Mouse (Mus musculus) hindbrain, embryonic 13.5 days (tissue): Measurements from ENCODE around the gene Srebf2. TPM values are rescaled to one million over a fixed set of nuclear protein-coding genes. Genes with fewer than 3 reads are reported as not detected.

Source experiments
- ATAC-seq: fragments of 200-750 bp; cut with Nextera tagmentation; 2 replicates; pipeline ENCODE4 v1.8.0; 2017; ENCODE audit warnings: moderate TSS enrichment; ENCODE audit not compliant: low FRiP score
- H3K27ac ChIP-seq: fragments of 300-500 bp; sonication (generic); 2 replicates; pipeline ENCODE4 v1.5.1; 2015; ENCODE audit warnings: inconsistent platforms, mild to moderate bottlenecking, moderate library complexity
- H3K27me3 ChIP-seq: fragments of 300-500 bp; sonication (generic); 2 replicates; pipeline ENCODE4 v1.6.1; 2015; ENCODE audit warnings: mild to moderate bottlenecking, inconsistent platforms
- H3K36me3 ChIP-seq: fragments of 300-500 bp; sonication (generic); 2 replicates; pipeline ENCODE4 v1.6.1; 2015; ENCODE audit warnings: mild to moderate bottlenecking, inconsistent platforms
- H3K4me1 ChIP-seq: fragments of 300-500 bp; sonication (generic); replicated peaks from 2 replicates; pipeline ENCODE4 v1.6.1; 2015; ENCODE audit warnings: inconsistent platforms
- H3K4me2 ChIP-seq: fragments of 300-500 bp; sonication (generic); 2 replicates; pipeline ENCODE4 v1.6.1; 2015; ENCODE audit warnings: inconsistent platforms, mild to moderate bottlenecking, moderate library complexity
- H3K4me3 ChIP-seq: fragments of 300-500 bp; sonication (generic); 2 replicates; pipeline ENCODE4 v1.5.1; 2015; ENCODE audit warnings: mild to moderate bottlenecking, inconsistent platforms
- H3K9ac ChIP-seq: fragments of 300-500 bp; sonication (generic); 2 replicates; pipeline ENCODE4 v1.6.1; 2015; ENCODE audit warnings: mild to moderate bottlenecking, inconsistent platforms
- H3K9me3 ChIP-seq: fragments of 300-500 bp; sonication (generic); 2 replicates; pipeline ENCODE4 v1.6.1; 2016; ENCODE audit warnings: inconsistent platforms
- WGBS: fragments of 180-500 bp; shearing (Covaris S2); methylation state at CpG from one replicate; pipeline ENCODE4 v1.1.7; 2015; 5-methylcytosine and 5-hydroxymethylcytosine counted together
- polyA plus RNA-seq: library from polyadenylated mRNA; unstranded; fragments of >200 nt; fragmentation: Nextera tagmentation; extraction: Ambion mirVana; gene quantifications from 2 replicates; pipeline ENCODE4 v1.2.1, GENCODE M21; 2015

The Srebf2 gene
- polyA plus RNA-seq, 1 experiment from 2014 or later, result 179 TPM

DNA sequence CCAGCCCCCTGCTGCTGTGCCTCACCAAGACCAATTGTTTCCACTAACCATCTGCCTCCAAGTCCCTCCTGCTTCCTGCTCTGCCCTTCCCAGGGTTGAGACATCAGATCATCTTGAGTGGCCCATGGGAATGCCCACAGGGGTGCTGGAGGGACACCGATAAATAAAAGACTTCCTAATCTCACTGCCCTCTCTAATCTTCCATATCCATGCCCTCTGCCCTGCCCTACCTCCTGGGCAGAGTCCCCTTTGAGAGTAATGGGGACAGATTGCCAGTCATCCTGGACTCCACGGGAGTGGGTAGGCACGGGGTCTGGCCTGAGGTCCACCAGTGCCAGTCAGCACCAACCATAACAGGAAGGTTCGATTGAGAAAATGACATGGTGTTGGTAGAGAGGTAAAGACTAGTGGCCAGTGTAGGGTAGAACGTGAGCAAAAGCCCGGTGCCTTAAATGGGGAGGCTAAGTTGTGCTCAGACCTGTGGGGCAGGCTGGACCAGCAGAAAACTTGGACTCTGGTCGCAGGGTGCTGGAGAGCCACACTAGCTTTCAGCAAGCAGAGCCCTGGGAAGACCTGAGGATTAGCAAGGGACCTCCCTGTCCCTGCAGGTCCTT is 77.7 kb downstream of the Srebf2 start:
- Histone ChIP-seq H3K4me2 (peak overlapping the region; percentile 64; the same call in 1 of the 2 replicates), H3K9me3 (no peaks in the 10 kb centered on the region), H3K4me3 (no peak overlapping the region; the same call in 1 of the 2 replicates), H3K27me3 (peaks cover 37% of the 10 kb centered on the region), H3K27ac (no peak overlapping the region), H3K9ac (peak overlapping the region; percentile 71; the same call in 1 of the 2 replicates), H3K4me1 (peaks cover 32% of the 10 kb centered on the region), H3K36me3 (no peaks in the 10 kb centered on the region)
- ATAC-seq, result no peak
- 42% methylated on average over 7 of the region's 7 CpGs for WGBS

DNA sequence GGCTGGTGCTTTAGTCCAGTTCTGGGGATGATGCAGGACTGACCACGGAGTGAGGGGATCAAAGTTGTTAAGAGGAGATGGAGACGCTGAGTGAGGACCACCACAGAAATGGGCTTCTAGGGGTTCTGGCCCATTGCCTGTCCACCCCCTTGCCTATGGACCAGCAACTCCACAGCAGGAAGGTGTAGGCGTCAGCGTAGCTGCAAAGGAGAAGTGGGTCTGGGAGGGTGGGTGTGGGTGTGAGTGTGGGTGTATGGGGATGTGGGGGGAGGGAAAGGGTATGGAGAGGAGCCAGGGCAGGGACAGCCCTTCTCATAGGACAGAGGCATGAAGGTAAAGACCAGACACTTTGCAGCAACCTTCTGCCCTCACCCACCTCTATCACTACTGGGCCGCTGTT is 78.8 kb downstream of the Srebf2 start:
- no peak overlapping the region for H3K27ac ChIP-seq
- no peak overlapping the region for H3K4me2 ChIP-seq
- WGBS, result 87% methylated on average over 5 of the region's 5 CpGs
- no peaks in the 10 kb centered on the region for H3K9me3 ChIP-seq
- H3K4me3 ChIP-seq, result no peak overlapping the region
- H3K9ac ChIP-seq, result no peak overlapping the region
- no peaks in the 10 kb centered on the region for H3K36me3 ChIP-seq
- peaks cover 40% of the 10 kb centered on the region for H3K27me3 ChIP-seq
- no peak for ATAC-seq
- peaks cover 26% of the 10 kb centered on the region for H3K4me1 ChIP-seq

DNA sequence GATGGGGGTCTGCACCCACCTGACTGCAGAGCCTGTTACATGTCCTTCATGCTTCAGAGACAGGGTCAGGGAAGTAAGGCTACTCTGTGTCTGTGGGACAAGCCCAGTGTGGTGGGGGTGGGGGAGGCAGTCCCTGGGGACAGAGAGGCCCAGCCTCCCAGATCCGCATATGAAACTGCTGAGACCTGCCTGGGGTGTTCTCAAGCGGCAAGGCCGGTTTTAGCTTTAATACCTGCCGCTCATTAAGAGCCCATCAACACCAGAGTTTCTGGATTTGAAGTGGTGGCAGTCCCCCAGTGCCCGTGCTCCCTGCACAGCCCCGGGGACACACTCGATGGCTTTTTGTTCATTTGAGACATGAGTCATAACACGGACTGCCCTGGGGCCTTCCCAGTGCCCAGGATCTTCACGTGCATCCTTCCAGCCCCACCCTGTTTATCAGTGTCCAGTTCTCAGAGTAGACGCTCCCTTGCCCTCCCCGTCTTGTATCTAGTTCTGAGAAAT is 82.6 kb downstream of the Srebf2 start:
- H3K9ac ChIP-seq, result no peak overlapping the region
- ATAC-seq, result no peak
- H3K27ac ChIP-seq, result no peak overlapping the region

DNA sequence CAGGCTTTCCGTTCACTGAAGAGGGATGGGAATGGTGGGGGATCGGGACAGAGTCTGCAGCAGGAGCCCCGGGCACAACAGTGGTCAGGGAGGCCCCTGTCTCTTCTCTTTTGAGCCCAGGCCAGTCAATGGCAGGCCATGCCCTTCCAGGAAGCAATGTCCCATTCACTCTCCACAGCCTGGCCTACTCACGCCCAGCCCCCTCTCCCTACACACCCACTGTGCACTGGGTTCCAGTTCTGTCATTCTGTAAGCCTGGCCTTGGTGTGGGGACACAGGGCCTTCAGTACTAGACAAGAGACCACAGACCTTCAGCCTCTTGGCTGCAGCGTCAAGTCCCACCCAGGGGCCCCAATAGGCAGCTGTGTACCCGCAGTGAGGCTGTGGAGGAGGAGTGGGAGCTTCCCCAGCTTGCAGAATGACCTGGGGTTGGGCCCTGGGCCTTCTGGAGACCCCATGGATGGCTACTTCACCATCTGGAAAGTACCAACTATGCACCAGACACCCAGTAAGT is 83.2 kb downstream of the Srebf2 start:
- ATAC-seq, result no peak
- Histone ChIP-seq H3K9ac (no peak overlapping the region), H3K27me3 (peaks cover 15% of the 10 kb centered on the region), H3K9me3 (no peaks in the 10 kb centered on the region), H3K36me3 (no peaks in the 10 kb centered on the region), H3K4me1 (peaks cover 15% of the 10 kb centered on the region), H3K4me3 (no peak overlapping the region), H3K4me2 (no peak overlapping the region), H3K27ac (no peak overlapping the region)
- WGBS, result 77% methylated on average over 6 of the region's 6 CpGs

More for the DNA sequence above, 82.6 kb downstream of the Srebf2 start:
- Histone ChIP-seq H3K9me3 (no peaks in the 10 kb centered on the region), H3K4me1 (peaks cover 18% of the 10 kb centered on the region), H3K36me3 (no peaks in the 10 kb centered on the region), H3K4me2 (no peak overlapping the region), H3K27me3 (peaks cover 21% of the 10 kb centered on the region), H3K4me3 (no peak overlapping the region)
- 37% methylated on average over 11 of the region's 11 CpGs for WGBS

DNA sequence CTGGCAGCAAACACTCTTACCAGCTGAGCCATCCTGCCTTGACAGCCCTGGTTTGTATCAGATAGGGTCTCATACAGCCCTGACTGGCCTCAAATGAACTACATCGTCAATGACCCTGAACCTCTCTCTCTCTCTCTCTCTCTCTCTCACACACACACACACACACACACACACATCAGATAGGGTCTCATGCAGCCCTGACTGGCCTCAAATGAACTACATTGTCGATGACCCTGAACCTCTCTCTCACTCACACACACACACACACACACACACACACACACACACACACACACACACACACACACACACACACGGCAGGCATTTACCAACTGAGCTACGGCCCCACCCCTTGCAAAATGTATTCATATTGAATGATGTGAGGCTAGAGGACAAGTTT is 84.1 kb downstream of the Srebf2 start:
- no peak overlapping the region for H3K4me3 ChIP-seq
- no peaks in the 10 kb centered on the region for H3K9me3 ChIP-seq
- 77% methylated on average over 4 of the region's 4 CpGs for WGBS
- no peak overlapping the region for H3K9ac ChIP-seq
- H3K4me1 ChIP-seq, result peaks cover 15% of the 10 kb centered on the region
- no peaks in the 10 kb centered on the region for H3K36me3 ChIP-seq
- H3K4me2 ChIP-seq, result no peak overlapping the region
- no peak for ATAC-seq
- 0 out of 2 replicates have a peak, but pooled peaks cover 8% of the 10 kb centered on the region for H3K27me3 ChIP-seq
- no peak overlapping the region for H3K27ac ChIP-seq

DNA sequence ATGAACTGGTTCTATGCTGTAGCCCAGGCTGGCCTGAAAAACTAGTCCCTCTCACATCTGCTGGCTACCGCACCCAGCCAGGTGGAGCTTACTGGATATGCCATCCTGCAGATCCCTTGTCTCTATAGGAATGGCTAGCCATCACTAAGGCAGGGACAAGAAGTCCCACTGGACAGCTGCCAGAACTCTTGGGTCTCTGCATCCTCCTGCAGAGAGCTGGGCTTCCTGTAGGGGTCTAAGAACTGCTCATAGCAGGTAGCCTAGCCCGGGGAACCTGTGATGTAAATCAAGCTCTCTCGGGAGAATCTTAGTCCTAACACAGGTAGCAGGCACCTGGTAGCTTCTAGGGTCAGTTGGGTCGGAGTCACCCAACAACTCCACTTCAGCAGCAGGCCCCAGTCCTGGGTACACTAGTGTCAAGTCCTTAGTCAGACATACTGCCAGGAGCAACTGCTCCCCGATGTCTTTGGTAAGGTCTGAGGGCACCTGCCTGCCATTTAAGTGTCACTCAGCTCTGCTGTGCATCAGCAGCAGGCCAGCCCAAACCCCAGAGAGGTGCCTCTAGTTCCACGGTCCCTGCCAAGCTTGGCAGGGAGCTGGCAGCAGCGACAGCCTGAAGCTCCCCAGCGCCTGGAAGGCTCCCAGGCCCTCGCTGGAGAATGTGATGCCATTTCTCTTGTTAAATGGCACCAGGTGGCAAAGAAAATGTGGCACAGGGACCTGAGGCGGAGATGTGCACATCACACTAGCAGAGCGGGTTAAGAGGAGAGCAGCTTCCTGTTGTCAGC is 84.8 kb downstream of the Srebf2 start:
- H3K27me3 ChIP-seq, result 0 out of 2 replicates have a peak, but pooled peaks cover 6% of the 10 kb centered on the region
- H3K4me3 ChIP-seq, result no peak overlapping the region
- peaks cover 15% of the 10 kb centered on the region for H3K4me1 ChIP-seq
- no peak overlapping the region for H3K9ac ChIP-seq
- no peak overlapping the region for H3K4me2 ChIP-seq
- H3K9me3 ChIP-seq, result no peaks in the 10 kb centered on the region
- ATAC-seq, result no peak
- no peak overlapping the region for H3K27ac ChIP-seq
- no peaks in the 10 kb centered on the region for H3K36me3 ChIP-seq
- WGBS, result 67% methylated on average over 11 of the region's 11 CpGs

DNA sequence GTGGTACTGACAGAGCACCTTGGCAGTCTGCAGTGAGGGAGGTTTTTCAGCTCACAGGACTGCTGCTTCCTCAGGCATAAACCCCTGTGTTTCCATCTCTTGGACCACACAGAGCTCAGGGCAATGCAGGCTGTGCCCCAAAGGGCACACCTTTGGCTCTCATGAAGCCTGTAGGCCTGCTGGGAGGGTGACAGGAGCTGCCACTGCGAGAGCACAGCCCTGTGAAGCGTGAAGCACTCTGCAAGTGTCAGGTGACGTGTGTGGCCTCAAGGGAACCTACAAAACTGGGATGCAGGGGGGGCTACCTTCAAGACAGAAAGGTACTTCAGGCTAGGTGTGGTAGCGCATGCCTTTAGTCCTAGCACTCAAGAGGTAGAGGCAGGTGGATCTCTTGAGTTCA is 85.7 kb downstream of the Srebf2 start:
- H3K4me3 ChIP-seq, result no peak overlapping the region
- WGBS, result 77% methylated on average over 4 of the region's 4 CpGs
- no peak overlapping the region for H3K9ac ChIP-seq
- no peak for ATAC-seq
- no peak overlapping the region for H3K27ac ChIP-seq
- no peaks in the 10 kb centered on the region for H3K9me3 ChIP-seq
- H3K27me3 ChIP-seq, result 0 out of 2 replicates have a peak, but pooled peaks cover 6% of the 10 kb centered on the region
- no peak overlapping the region for H3K4me2 ChIP-seq
- H3K4me1 ChIP-seq, result peaks cover 15% of the 10 kb centered on the region
- H3K36me3 ChIP-seq, result no peaks in the 10 kb centered on the region

DNA sequence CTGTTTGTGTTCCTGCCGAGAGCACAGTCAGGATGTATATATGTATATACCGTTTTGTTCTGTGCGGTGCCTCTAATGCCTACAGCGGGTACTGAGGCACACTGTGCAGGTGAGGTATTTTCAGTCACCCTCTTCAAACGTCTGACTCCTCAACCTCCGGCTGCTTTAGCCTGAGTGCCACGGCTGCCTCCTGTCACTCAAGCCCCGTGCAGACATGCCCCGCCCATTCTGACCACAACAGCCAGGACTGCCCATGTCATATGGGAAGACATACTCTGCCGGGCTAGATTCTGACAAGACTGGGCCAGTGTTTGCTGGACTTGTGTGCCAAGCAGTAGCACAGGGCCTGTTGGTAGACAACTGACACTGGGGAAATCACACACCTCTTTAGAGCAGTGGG is 88.7 kb downstream of the Srebf2 start:
- no peaks in the 10 kb centered on the region for H3K9me3 ChIP-seq
- no peak for ATAC-seq
- no peak overlapping the region for H3K4me3 ChIP-seq
- no peaks in the 10 kb centered on the region for H3K27me3 ChIP-seq
- no peak overlapping the region for H3K4me2 ChIP-seq
- WGBS, result 77% methylated on average over 10 of the region's 10 CpGs
- no peaks in the 10 kb centered on the region for H3K36me3 ChIP-seq
- no peak overlapping the region for H3K9ac ChIP-seq
- peaks cover 10% of the 10 kb centered on the region for H3K4me1 ChIP-seq
- H3K27ac ChIP-seq, result no peak overlapping the region

DNA sequence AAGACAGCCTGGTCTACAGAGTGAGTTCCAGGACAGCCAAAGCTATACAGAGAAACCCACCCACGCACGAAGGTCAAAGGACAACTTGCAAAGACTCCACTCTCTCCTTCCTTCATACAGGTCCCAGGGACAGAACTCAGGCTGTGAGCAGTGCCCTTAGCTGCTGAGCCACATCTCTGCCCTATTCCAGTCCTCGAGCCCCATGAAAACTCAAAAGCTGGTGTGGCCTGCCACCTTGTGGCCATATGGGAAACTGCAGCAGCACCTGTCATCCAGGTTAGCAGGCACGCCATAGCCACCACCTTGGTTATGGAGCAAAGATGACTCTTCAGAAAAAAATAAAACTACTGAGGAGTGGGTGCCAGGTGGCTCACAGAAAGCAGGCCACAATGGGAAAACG is 89.6 kb downstream of the Srebf2 start:
- Histone ChIP-seq H3K4me3 (no peak overlapping the region), H3K9ac (no peak overlapping the region), H3K27ac (no peak overlapping the region), H3K4me1 (peaks cover 10% of the 10 kb centered on the region), H3K9me3 (no peaks in the 10 kb centered on the region), H3K27me3 (no peaks in the 10 kb centered on the region), H3K4me2 (no peak overlapping the region), H3K36me3 (no peaks in the 10 kb centered on the region)
- ATAC-seq, result peak; percentile 78
- 23% methylated on average over 5 of the region's 5 CpGs for WGBS

DNA sequence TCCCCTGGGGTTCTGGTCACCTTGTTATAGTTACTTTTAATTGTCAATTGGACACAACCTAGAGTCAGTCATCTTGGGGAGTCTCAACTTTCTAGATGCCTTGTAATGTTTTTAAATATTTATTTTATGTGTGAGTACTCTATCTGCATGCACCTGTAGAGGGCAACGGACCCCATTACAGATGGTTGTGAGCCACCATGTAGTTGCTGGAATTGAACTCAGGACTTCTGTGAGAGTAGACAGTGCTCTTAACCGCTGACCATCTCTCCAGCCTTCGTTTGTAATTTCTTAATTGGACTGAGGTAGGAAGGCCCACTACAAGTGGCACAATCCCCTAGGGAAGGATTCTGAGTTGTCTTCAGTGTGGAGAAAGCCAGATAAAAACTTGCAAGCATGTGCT is 96.3 kb downstream of the Srebf2 start:
- H3K4me3 ChIP-seq, result peak overlapping the region; percentile 74
- 77% methylated on average over 3 of the region's 3 CpGs for WGBS
- peaks cover 13% of the 10 kb centered on the region for H3K4me1 ChIP-seq
- H3K4me2 ChIP-seq, result peak overlapping the region; percentile 92
- no peak for ATAC-seq
- H3K9me3 ChIP-seq, result no peaks in the 10 kb centered on the region
- H3K9ac ChIP-seq, result peak overlapping the region; percentile 73
- no peaks in the 10 kb centered on the region for H3K27me3 ChIP-seq
- no peaks in the 10 kb centered on the region for H3K36me3 ChIP-seq
- H3K27ac ChIP-seq, result no peak overlapping the region

DNA sequence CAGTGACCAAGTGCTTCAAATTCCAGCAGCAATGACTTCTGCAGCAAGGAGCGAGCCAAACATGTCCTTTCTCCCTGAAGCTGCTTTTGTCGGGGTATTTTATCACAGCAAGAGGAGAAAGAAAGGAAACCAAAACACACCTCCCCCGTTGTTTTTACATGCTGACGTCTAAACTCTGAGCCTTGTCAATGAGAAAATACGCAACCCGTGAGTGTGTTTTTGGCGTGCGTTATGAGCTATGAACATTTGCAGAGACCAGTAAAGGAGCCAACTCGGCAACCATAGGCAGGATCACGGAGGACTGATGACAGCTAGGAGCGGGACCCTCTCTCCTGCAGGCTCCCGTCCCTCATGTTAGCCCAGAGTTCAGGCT is 96.7 kb downstream of the Srebf2 start:
- peak overlapping the region; percentile 92 for H3K4me2 ChIP-seq
- peak overlapping the region; percentile 74 for H3K4me3 ChIP-seq
- H3K27me3 ChIP-seq, result no peaks in the 10 kb centered on the region
- 0 out of 2 replicates have a peak overlapping the region, but pooled peaks have one; percentile 3 for H3K27ac ChIP-seq
- 8% methylated on average over 12 of the region's 12 CpGs for WGBS
- H3K4me1 ChIP-seq, result peaks cover 13% of the 10 kb centered on the region
- no peaks in the 10 kb centered on the region for H3K9me3 ChIP-seq
- no peak for ATAC-seq
- peak overlapping the region; percentile 73 for H3K9ac ChIP-seq
- H3K36me3 ChIP-seq, result no peaks in the 10 kb centered on the region

DNA sequence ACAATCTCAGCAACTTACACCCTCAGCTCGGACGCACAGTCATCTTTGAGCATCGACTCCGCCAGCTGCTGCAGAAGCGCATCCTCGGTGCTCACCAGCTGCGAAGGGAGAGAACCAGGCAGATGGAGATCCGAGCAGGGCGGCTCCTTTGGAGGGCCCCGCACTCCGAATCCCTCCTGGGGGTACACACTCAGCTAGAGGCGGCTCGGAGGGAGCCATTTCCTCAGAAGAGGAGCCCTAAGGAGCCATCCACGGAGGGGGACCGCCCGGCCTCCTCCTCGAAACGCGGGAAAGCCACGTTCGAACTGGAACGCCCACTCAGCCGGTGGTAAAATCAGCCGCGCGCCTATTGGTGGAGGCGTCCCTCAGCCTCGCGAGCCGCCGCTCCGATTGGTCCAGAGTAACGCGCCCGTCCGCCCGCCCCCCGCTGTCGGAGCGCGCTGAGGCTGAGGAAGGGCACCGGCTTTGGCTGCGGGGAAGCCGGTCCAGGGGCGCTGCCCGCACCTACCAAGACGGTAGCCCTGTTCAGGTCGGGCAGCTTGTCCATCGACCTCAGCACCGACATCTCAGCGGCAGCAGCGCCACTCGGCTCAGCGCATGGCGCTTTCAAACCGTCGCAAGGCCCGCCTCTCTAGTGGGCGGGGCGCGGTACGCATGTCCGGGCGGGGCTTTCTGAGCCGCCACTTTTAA is 97.3 kb downstream of the Srebf2 start, which contains the start of gene Cenpm:
TSS of gene Cenpm (minus strand) at position 634 of the 690 bp plus-strand sequence.
- ATAC-seq, result peak; percentile 98
- Histone ChIP-seq H3K27ac (peak within 1 kb of the TSS; percentile 76), H3K27me3 (no peaks in the 10 kb centered on the region), H3K9ac (peak within 1 kb of the TSS; percentile 73), H3K36me3 (no peaks in the 10 kb centered on the region), H3K4me2 (peak within 1 kb of the TSS; percentile 92), H3K4me1 (peaks cover 13% of the 10 kb centered on the region), H3K4me3 (peak within 1 kb of the TSS; percentile 74), H3K9me3 (no peaks in the 10 kb centered on the region)
- under 1% methylated on average over 65 of the region's 65 CpGs for WGBS
